Mouse (Mus musculus): Measurements from ENCODE around the gene Tm4sf5.

DNA sequence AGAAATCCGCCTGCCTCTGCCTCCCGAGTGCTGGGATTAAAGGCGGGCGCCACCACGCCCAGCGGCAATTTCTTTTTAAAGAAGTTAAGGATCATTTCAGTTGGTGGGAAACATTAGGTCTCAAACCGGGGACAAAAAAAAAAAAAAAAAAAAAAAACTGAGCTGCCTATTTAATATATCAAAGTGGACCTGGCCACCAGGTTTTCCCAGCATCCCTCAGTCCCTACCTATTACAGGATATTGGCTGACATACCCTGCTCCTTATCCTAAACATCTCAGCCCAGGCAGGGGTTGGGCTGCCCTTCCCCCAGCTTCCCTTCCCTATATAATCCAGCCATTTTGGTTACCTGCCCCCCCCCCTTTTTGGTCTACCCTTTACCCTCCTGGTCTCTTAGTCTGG, 6.8 kb downstream of the Tm4sf5 start:
- TF ChIP-seq POLR2A (IDR thresholded peaks at IDR 0.05; ENCODE audit: low read depth, low read length) (no peak), CTCF (IDR thresholded peaks at IDR 0.05; ENCODE audit: extremely low read depth, insufficient read length, insufficient replicate concordance, low read depth, low read length) (no peak)
